Mouse (Mus musculus) embryonic facial prominence, embryonic 13.5 days (tissue): ENCODE results near the gene Ppm1h. TPM values are rescaled to one million over a fixed set of nuclear protein-coding genes. Genes with fewer than 3 reads are reported as not detected.

Source experiments
- ATAC-seq: fragments of 200-750 bp; cut with Nextera tagmentation; 2 replicates; pipeline ENCODE4 v1.8.0; 2017; ENCODE audit warnings: low read depth; ENCODE audit not compliant: insufficient number of reproducible peaks, insufficient read depth, low FRiP score, low TSS enrichment
- H3K27ac ChIP-seq: fragments of 300-500 bp; sonication (generic); 2 replicates; pipeline ENCODE4 v1.5.1; 2015; ENCODE audit warnings: moderate library complexity, mild to moderate bottlenecking, inconsistent platforms
- H3K27me3 ChIP-seq: fragments of 300-500 bp; sonication (generic); 2 replicates; pipeline ENCODE4 v1.6.1; 2015; ENCODE audit warnings: mild to moderate bottlenecking, inconsistent platforms
- H3K36me3 ChIP-seq: fragments of 300-500 bp; sonication (generic); 2 replicates; pipeline ENCODE4 v1.6.1; 2015; ENCODE audit warnings: mild to moderate bottlenecking, inconsistent platforms
- H3K4me1 ChIP-seq: fragments of 300-500 bp; sonication (generic); 2 replicates; pipeline ENCODE4 v1.6.1; 2015; ENCODE audit warnings: inconsistent platforms
- H3K4me2 ChIP-seq: fragments of 300-500 bp; sonication (generic); 2 replicates; pipeline ENCODE4 v1.6.1; 2015; ENCODE audit warnings: moderate library complexity, mild to moderate bottlenecking, inconsistent platforms
- H3K4me3 ChIP-seq: fragments of 300-500 bp; sonication (generic); 2 replicates; pipeline ENCODE4 v1.5.1; 2015; ENCODE audit warnings: mild to moderate bottlenecking, inconsistent platforms
- H3K9ac ChIP-seq: fragments of 300-500 bp; sonication (generic); 2 replicates; pipeline ENCODE4 v1.6.1; 2015; ENCODE audit warnings: mild to moderate bottlenecking, inconsistent platforms
- H3K9me3 ChIP-seq: fragments of 300-500 bp; sonication (generic); 2 replicates; pipeline ENCODE4 v1.6.1; 2016; ENCODE audit warnings: inconsistent platforms
- WGBS: fragments of 180-500 bp; shearing (Covaris S2); methylation state at CpG from one replicate; pipeline ENCODE4 v1.1.7; 2015; ENCODE audit warnings: mixed read lengths; 5-methylcytosine and 5-hydroxymethylcytosine counted together
- polyA plus RNA-seq: library from polyadenylated mRNA; unstranded; fragments of >200 nt; fragmentation: Nextera tagmentation; extraction: Ambion mirVana; gene quantifications from 2 replicates; pipeline ENCODE4 v1.2.1, GENCODE M21; 2015

Gene Ppm1h
- polyA plus RNA-seq, 1 experiment from 2014 or later = 4.0 TPM

GRCm38 (mm10) chr10:122854571-122854970, 176.0 kb downstream of the Ppm1h start:
- ATAC-seq = no peak
- Histone ChIP-seq H3K4me1 (peaks cover 25% of the 10 kb centered on the region), H3K4me2 (no peak overlapping the region), H3K9me3 (no peaks in the 10 kb centered on the region), H3K27me3 (no peaks in the 10 kb centered on the region), H3K36me3 (no peaks in the 10 kb centered on the region), H3K4me3 (no peak overlapping the region), H3K27ac (peak overlapping the region; percentile 51; the same call in 1 of the 2 replicates), H3K9ac (no peak overlapping the region)
- 77% methylated on average over 6 of the region's 6 CpGs for WGBS

- Histone ChIP-seq H3K9me3 (no peaks in the 10 kb centered on the region), H3K4me1 (peaks cover 26% of the 10 kb centered on the region), H3K9ac (no peak overlapping the region), H3K4me2 (no peak overlapping the region), H3K36me3 (no peaks in the 10 kb centered on the region), H3K4me3 (no peak overlapping the region), H3K27ac (peak overlapping the region; percentile 51; the same call in 1 of the 2 replicates), H3K27me3 (no peaks in the 10 kb centered on the region)
- WGBS = 54% methylated on average over 4 of the region's 4 CpGs
- ATAC-seq = no peak
Measured at GRCm38 (mm10) chr10:122855149-122855548, 176.6 kb downstream of the Ppm1h start.

GRCm38 (mm10) chr10:122856040-122856764, 177.6 kb downstream of the Ppm1h start:
- 60% methylated on average over 17 of the region's 17 CpGs for WGBS
- no peak overlapping the region for H3K4me3 ChIP-seq
- no peak for ATAC-seq
- no peaks in the 10 kb centered on the region for H3K9me3 ChIP-seq
- H3K27me3 ChIP-seq = no peaks in the 10 kb centered on the region
- no peaks in the 10 kb centered on the region for H3K36me3 ChIP-seq
- H3K4me2 ChIP-seq = no peak overlapping the region
- H3K9ac ChIP-seq = 0 out of 2 replicates have a peak overlapping the region, but pooled peaks have one; percentile 17
- peaks cover 26% of the 10 kb centered on the region for H3K4me1 ChIP-seq
- peak overlapping the region; percentile 69 for H3K27ac ChIP-seq

GRCm38 (mm10) chr10:122857155-122857554, 178.6 kb downstream of the Ppm1h start:
- 90% methylated on average over 15 of the region's 15 CpGs for WGBS
- Histone ChIP-seq H3K4me3 (no peak overlapping the region), H3K4me2 (no peak overlapping the region), H3K36me3 (no peaks in the 10 kb centered on the region), H3K27ac (no peak overlapping the region; the same call in 1 of the 2 replicates), H3K4me1 (peaks cover 26% of the 10 kb centered on the region), H3K9ac (no peak overlapping the region), H3K9me3 (no peaks in the 10 kb centered on the region), H3K27me3 (no peaks in the 10 kb centered on the region)
- no peak for ATAC-seq

DNA sequence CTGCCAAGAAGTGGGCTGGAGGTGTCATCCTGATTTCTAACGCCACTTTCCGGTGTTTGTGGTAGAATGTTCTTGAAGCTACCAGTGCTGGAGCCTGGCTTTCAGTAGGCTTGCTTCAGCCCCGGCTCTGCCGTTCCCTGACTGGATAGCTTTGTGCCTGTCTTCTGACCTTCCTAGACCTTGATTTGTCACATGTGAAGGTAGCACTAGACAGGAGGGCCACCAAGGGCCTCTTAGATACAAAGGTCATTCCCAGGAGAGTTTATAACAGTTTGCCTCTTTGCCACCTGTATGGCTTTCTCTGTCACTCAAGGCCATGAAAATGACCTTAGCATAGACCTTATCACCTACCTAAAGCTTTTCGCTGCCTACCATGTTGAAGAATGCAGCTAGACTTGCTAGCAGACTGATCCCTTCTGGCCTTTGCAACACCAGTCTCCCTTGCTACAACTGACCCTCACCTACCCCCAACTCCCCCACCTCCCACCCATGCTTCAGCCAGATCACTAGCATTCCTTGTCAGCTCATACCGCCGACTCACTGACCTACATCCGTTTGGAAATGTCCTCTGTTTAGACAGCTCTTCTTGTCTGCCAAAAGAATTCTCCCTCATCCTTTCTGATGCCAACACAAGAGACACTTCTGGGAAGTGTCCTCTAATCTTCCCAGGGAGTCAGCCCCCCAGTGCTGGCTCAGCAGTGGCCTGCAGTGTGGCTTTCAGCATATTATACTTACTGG, 180.5 kb downstream of the Ppm1h start:
- Histone ChIP-seq H3K36me3 (no peaks in the 10 kb centered on the region), H3K4me3 (no peak overlapping the region), H3K4me2 (no peak overlapping the region), H3K4me1 (peaks cover 31% of the 10 kb centered on the region), H3K9ac (no peak overlapping the region), H3K27ac (no peak overlapping the region), H3K27me3 (no peaks in the 10 kb centered on the region), H3K9me3 (no peaks in the 10 kb centered on the region)
- WGBS = 82% methylated on average over 8 of the region's 8 CpGs
- no peak for ATAC-seq

DNA sequence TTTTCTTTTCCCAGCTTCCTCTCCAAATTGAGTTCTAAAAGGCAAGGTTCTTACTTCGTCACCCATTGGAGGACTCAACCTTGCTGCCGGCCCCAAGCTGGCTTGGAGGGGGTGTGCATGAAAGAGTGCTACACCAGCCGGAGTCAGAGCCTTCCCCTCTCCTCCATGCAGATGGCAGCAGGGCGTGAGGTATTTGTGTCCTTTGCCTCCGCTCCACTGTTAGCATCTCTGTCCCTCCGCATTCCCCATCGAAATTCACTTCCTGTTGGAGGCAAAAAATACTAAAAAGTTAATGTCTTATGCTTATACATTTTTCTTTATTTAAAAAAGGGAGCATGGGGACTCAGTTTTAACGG, 181.1 kb downstream of the Ppm1h start:
- no peak overlapping the region for H3K9ac ChIP-seq
- H3K9me3 ChIP-seq = no peaks in the 10 kb centered on the region
- no peak for ATAC-seq
- H3K4me1 ChIP-seq = peaks cover 31% of the 10 kb centered on the region
- H3K4me2 ChIP-seq = no peak overlapping the region
- no peak overlapping the region for H3K4me3 ChIP-seq
- no peaks in the 10 kb centered on the region for H3K27me3 ChIP-seq
- H3K27ac ChIP-seq = no peak overlapping the region
- no peaks in the 10 kb centered on the region for H3K36me3 ChIP-seq
- 77% methylated on average over 8 of the region's 8 CpGs for WGBS

DNA sequence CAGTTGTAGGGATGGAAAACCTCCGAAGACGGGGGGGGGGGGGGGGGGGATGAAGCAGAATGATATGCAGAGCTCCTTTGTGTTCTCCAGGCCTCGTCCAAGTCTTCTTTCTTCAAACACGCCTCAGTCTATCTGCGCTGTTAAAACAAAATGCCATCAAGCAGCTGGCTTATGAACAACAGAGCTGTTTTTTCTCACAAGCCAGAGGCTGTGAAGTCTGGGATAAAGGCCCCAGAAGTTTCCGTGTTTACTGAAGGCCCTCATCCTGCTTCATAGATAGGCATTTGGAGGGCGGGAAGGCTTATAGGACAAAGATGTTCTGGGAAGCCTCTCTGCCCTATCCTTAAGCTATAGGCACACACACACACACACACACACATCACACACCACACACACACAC, 181.5 kb downstream of the Ppm1h start:
- Histone ChIP-seq H3K36me3 (no peaks in the 10 kb centered on the region), H3K9me3 (no peaks in the 10 kb centered on the region), H3K4me1 (peaks cover 28% of the 10 kb centered on the region), H3K4me2 (no peak overlapping the region), H3K9ac (no peak overlapping the region), H3K4me3 (no peak overlapping the region), H3K27me3 (no peaks in the 10 kb centered on the region), H3K27ac (no peak overlapping the region)
- no peak for ATAC-seq
- WGBS = 54% methylated on average over 7 of the region's 7 CpGs

- no peaks in the 10 kb centered on the region for H3K9me3 ChIP-seq
- 80% methylated on average over 18 of the region's 18 CpGs for WGBS
- ATAC-seq = no peak
- H3K4me2 ChIP-seq = no peak overlapping the region
- peaks cover 11% of the 10 kb centered on the region for H3K4me1 ChIP-seq
- H3K9ac ChIP-seq = no peak overlapping the region
- H3K27me3 ChIP-seq = no peaks in the 10 kb centered on the region
- no peak overlapping the region for H3K27ac ChIP-seq
- no peak overlapping the region for H3K4me3 ChIP-seq
- H3K36me3 ChIP-seq = no peaks in the 10 kb centered on the region
Measured at GRCm38 (mm10) chr10:122861696-122862385, 183.3 kb downstream of the Ppm1h start.

GRCm38 (mm10) chr10:122862386-122863023, 183.9 kb downstream of the Ppm1h start:
- Histone ChIP-seq H3K36me3 (no peaks in the 10 kb centered on the region), H3K27ac (no peak overlapping the region), H3K9me3 (no peaks in the 10 kb centered on the region), H3K9ac (no peak overlapping the region), H3K4me3 (no peak overlapping the region), H3K4me1 (peaks cover 10% of the 10 kb centered on the region), H3K27me3 (no peaks in the 10 kb centered on the region), H3K4me2 (no peak overlapping the region)
- no peak for ATAC-seq
- 67% methylated on average over 17 of the region's 17 CpGs for WGBS

- 41% methylated on average over 8 of the region's 8 CpGs for WGBS
- no peaks in the 10 kb centered on the region for H3K36me3 ChIP-seq
- no peaks in the 10 kb centered on the region for H3K9me3 ChIP-seq
- H3K4me3 ChIP-seq = no peak overlapping the region
- H3K4me2 ChIP-seq = no peak overlapping the region
- no peaks in the 10 kb centered on the region; the same call in 1 of the 2 replicates for H3K4me1 ChIP-seq
- H3K27me3 ChIP-seq = no peaks in the 10 kb centered on the region
- H3K9ac ChIP-seq = no peak overlapping the region
- peak overlapping the region; percentile 55 for H3K27ac ChIP-seq
- ATAC-seq = no peak
Measured at GRCm38 (mm10) chr10:122869865-122870503, 191.4 kb downstream of the Ppm1h start.
